Mouse (Mus musculus) left cerebral cortex, postnatal 10 days (tissue): ENCODE measurements around the gene Arpp19. TPM values are rescaled to one million over a fixed set of nuclear protein-coding genes. Genes with fewer than 3 reads are reported as not detected.

ENCODE experiments used
- DNase-seq, 2 experiments: peaks; one replicate each; pipeline ENCODE4 v3.0.0; 2021 to 2022; ENCODE audit warnings: low spot score in 2 of 2, mixed read lengths in 1 of 2; ENCODE audit errors: extremely low spot score in 1 of 2
- intact Hi-C: fragments of 180-260 bp; cut with DNase I; formaldehyde crosslinking; loops from one replicate; pipeline ENCODE4 v1.15.1; 2025
- total RNA-seq, 2 experiments: library from RNA; stranded (reverse); gene quantifications; 2 replicates each; pipeline ENCODE4 v1.2.3; 2021

Arpp19 gene
- total RNA-seq, 2 experiments from 2014 or later = 187 to 198 TPM

DNA sequence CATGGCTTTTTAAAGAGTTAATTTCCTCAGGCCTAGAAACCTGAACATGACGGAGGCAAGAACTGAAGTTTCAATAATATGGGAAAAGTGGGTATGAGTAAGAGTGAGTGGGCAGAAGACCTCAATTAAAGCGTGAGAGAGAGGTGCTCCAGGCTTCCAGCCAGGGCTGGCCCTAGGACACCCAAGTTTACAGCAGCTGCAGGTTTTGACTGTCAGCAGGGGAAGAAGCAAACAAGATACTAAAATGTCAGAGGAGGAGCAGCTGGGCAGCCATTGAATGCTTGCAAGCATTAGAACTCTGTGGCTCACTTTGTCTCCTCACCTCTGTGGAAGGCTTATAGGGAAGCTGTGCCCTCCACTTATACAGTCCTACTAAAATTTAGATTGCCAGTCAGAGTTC lies 50.4 kb downstream of the Arpp19 start:
- DNase-seq = no peak
- intact Hi-C loops = no loop called here

DNA sequence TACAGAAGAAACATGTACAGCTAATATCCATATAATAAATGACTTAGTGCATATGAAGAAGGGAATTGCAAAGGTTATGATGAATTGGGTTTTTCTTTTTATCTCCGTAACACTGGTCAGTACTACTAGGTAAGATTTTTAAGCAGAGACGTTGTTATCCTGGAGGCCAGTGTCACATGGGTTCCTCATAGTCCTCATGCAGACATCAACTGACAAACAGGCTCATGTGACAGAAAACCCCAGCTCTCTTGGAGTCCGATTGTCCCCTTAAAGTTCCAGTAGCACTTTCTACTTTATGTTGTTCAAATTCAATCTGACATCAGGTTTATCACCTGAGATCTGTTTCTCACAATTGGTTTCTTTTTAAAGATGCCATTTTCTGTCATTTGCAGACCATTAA lies 51.9 kb downstream of the Arpp19 start:
- DNase-seq = no peak
- intact Hi-C loops = no loop called here

GRCm38 (mm10) chr9:75092134-75092533 lies 54.7 kb downstream of the Arpp19 start:
- intact Hi-C loops = no loop called here
- no peak for DNase-seq

DNA sequence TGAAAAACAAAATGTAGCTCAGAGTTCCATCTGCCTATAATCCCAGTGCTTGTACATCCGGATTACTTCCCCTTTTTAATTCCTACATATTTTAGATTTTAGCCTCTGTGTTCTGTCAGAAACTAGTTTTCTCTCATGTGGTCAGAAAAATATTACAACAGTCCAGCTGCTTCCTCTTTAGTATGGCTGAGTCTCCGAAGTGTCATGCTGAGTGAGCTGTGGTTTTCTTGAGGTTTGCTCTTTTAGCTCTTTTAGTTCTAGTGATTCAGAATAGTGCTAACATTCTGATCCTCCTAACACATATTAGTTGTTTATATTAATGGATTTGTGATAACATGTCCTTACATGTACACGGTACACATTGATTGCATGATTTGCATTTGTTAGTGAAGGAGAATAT lies 57.3 kb downstream of the Arpp19 start:
- intact Hi-C loops = no loop called here
- no peak for DNase-seq

DNA sequence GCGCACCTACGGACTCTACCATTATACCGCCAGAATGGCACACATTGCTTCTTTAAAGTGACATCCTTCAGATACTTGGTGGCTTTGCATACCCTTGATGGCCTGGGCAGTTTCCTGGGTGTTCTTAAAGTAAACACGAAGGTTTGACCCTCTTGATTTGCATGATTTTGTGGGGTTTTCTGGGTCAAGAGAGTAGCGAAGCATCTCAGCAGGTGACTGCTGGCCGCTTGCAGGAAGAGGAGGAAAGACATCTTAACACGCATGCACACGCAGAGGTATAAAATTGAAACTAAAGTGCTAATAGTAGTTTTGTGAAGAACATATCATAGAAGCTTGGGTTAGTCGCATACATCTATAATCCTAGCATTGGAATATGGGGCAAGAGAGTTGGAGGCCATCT lies 61.5 kb downstream of the Arpp19 start:
- no peak for DNase-seq
- intact Hi-C loops = no loop called here

- DNase-seq = no peak
- intact Hi-C loops = no loop called here
These were observed 62.9 kb downstream of the Arpp19 start for GRCm38 (mm10) chr9:75100157-75100781.

DNA sequence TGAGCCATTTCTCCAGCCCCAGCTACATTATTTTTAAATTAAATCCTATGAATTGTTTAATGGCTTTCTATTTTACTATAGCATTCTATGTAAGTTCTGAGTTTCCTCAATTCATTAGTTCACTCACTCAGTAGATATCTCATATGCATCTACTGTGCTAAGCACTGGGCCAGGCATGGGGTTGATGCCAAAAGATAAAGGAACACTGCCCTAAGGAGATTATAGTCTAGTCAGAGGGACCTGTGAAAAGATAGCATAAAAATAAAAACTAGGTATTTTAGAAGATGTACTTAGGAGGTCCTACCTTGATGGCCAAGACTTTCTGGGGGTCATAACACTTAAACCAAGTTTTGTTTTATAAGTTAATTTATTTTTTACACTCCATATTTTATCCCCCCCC lies 64.7 kb downstream of the Arpp19 start:
- intact Hi-C loops = no loop called here
- no peak for DNase-seq

Other genes starting within 250 kb of the Arpp19 start
- gene Onecut1, start 175.7 kb upstream of the Arpp19 start, total RNA-seq = under 1 TPM; 0.09 to 0.12 TPM
- 10 to 100 TPM; 25.9 to 33.9 TPM for gene Fam214a, start 84.7 kb upstream of the Arpp19 start, total RNA-seq
- 100 to 1,000 TPM; 235 to 265 TPM for gene Myo5a, start 33.4 kb downstream of the Arpp19 start, total RNA-seq
- 1 to 10 TPM; 1.3 to 1.4 TPM for gene Myo5c, start 194.4 kb downstream of the Arpp19 start, total RNA-seq